Mouse (Mus musculus): Measurements from ENCODE around the gene Ntm.

The Ntm gene

GRCm38 (mm10) chr9:28999951-29000351 lies 963.0 kb downstream of the Ntm start:
- DNase-seq: no peak

DNA sequence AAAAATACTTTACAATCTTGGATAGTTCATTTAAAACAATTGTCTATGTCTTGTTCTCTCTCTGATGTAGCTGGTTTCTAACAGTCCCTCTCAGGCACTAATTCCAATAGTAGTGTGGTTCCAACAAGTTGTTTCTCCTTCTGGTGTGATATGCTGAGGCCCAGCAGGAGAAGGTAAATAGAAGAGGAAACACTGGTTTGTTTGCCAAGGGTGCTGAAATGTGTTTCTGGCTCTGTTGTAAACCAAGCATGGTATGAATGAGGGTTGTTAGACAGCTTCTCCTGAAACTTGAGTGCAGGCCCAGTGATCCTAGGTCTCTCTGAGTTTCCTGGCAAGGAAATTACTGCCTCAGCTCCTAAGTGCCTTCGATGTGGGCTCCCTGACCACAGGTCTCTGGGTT lies 985.7 kb downstream of the Ntm start:
- no peak for DNase-seq

DNA sequence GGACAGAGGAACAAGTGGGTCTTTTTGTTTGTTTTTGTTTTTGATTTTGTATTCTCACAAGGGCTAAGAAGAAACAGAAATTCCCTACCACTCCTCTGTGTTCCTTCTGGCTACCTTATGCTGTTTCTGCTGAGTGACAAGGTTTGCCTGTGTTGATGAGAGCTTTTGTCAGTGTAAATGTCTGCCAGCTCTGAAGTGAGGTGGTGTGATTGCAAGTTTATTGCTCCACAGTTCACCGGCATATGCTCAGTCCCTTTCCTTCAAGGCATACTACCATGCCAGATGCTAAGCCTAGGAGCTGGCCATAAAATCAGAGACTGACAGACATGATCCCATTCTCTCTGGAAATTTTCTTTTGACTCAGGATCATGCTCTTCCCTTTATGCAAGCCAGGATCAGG lies 993.5 kb downstream of the Ntm start:
- no peak for DNase-seq

Data from lung, postnatal 14 days (tissue).